Mouse (Mus musculus) monocyte, adult 5-6 weeks (primary cell): Measurements from ENCODE around the gene Pdxp. TPM values are rescaled to one million over a fixed set of nuclear protein-coding genes. Genes with fewer than 3 reads are reported as not detected.

ENCODE experiments used
- ATAC-seq: fragments of 153-309, 156-312 bp; replicated peaks from 2 replicates; pipeline ENCODE4 v1.8.0; 2017; ENCODE audit warnings: mild to moderate bottlenecking; ENCODE audit not compliant: low TSS enrichment, insufficient number of reproducible peaks, severe bottlenecking, poor library complexity, low FRiP score
- total RNA-seq: library from RNA; stranded (forward); fragments of 200-1000, 200-491, 200-594 nt; gene quantifications from 3 replicates; pipeline ENCODE4 v1.2.3, GENCODE M21; 2017

Gene Pdxp
- total RNA-seq, 1 experiment from 2014 or later, result 1.1 TPM

- ATAC-seq, result no peak
These were observed 35.2 kb downstream of the Pdxp start for GRCm38 (mm10) chr15:78948883-78949282.

- no peak for ATAC-seq
These were observed 41.9 kb downstream of the Pdxp start for GRCm38 (mm10) chr15:78955663-78956062.

GRCm38 (mm10) chr15:78956351-78956750 is 42.6 kb downstream of the Pdxp start:
- 0 out of 2 replicates have a peak, but pooled peaks have one; percentile 49 for ATAC-seq

DNA sequence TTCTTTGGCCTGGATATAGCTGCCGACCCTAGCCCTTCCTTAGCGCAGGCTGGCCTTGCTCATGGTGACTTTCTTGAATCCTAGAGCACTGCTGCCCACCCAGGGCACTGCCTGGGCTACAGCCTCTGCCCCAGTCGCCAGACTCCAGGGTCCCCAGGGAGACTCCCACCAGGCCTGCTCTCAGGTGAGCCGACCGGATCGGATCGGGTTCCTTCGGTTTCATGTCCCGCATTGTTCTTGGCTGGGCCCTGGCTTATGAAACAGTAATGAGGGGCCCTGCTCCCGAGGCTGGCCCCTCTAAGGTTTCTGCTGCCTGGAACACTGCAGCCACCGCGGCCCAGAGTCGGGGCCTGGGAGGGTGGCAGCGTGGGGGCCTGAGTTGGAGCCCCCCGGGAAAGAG is 43.3 kb downstream of the Pdxp start:
- ATAC-seq, result no peak

GRCm38 (mm10) chr15:78959537-78959936 is 45.8 kb downstream of the Pdxp start:
- ATAC-seq, result no peak

GRCm38 (mm10) chr15:78960088-78960487 is 46.4 kb downstream of the Pdxp start:
- no peak for ATAC-seq

DNA sequence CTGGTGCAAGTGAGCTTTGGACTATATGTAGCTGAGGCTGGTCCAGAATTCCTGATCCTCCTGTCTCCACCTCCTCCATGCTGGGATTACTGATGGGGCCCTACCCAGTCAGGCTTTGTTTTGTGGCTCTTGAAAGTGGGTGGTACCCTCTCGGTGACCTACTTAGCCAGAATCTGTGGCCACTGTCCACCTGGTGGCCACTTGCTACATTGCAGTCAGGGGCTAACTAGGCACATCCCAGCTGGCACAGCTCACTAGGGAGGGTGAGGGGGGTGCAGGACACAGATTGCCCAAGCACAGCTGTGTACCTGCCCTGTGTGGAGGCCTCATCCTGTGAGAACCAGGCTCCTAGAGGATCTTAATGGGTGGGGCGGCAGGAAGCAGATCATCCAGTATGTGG is 49.2 kb downstream of the Pdxp start:
- peak; percentile 62 for ATAC-seq

Other genes starting within 250 kb of the Pdxp start
- not detected in 3 replicates for gene Elfn2, start 195.1 kb upstream of the Pdxp start, total RNA-seq
- 19.9 to 42.9 TPM (median 22.6 TPM) in 3 replicates for gene Mfng, start 140.4 kb upstream of the Pdxp start, total RNA-seq
- 0.21 to 3.7 TPM (median 2.1 TPM) in 3 replicates for gene Card10, start 110.9 kb upstream of the Pdxp start, total RNA-seq
- 0.29 to 1.2 TPM (median 0.75 TPM) in 3 replicates for gene Cdc42ep1, start 71.3 kb upstream of the Pdxp start, total RNA-seq
- not detected in 3 replicates for gene Lgals2, start 58.4 kb upstream of the Pdxp start, total RNA-seq
- 18.3 to 37.9 TPM (median 20.8 TPM) in 3 replicates for gene Gga1, start 36.7 kb upstream of the Pdxp start, total RNA-seq
- gene Gm49510, start 14.3 kb upstream of the Pdxp start, total RNA-seq, result 1.7 to 3.9 TPM (median 1.9 TPM) in 3 replicates
- gene Sh3bp1, start 14.2 kb upstream of the Pdxp start, total RNA-seq, result 18.5 to 41.3 TPM (median 19.2 TPM) in 3 replicates
- 404 to 1,073 TPM (median 510 TPM) in 3 replicates for gene Lgals1, start 12.8 kb downstream of the Pdxp start, total RNA-seq
- 8.3 to 18.0 TPM (median 11.6 TPM) in 3 replicates for gene Nol12, start 21.0 kb downstream of the Pdxp start, total RNA-seq
- gene Triobp, start 33.8 kb downstream of the Pdxp start, total RNA-seq, result 21.8 to 39.7 TPM (median 29.5 TPM) in 3 replicates
- gene H1f0, start 114.5 kb downstream of the Pdxp start, total RNA-seq, result 27.7 to 41.5 TPM (median 37.9 TPM) in 3 replicates
- gene Galr3, start 128.0 kb downstream of the Pdxp start, total RNA-seq, result not detected in 3 replicates
- gene Ankrd54, start 149.0 kb downstream of the Pdxp start, total RNA-seq, result 8.1 to 17.1 TPM (median 13.3 TPM) in 3 replicates
- 102 to 117 TPM (median 113 TPM) in 3 replicates for gene Eif3l, start 161.3 kb downstream of the Pdxp start, total RNA-seq
- 12.9 to 26.3 TPM (median 16.2 TPM) in 3 replicates for gene Micall1, start 195.0 kb downstream of the Pdxp start, total RNA-seq
- 26.5 to 98.4 TPM (median 53.0 TPM) in 3 replicates for gene Polr2f, start 227.1 kb downstream of the Pdxp start, total RNA-seq
- not detected in 3 replicates for gene 1700088E04Rik, start 227.3 kb downstream of the Pdxp start, total RNA-seq